Mouse (Mus musculus) heart, embryonic 15.5 days (tissue): Measurements from ENCODE around the gene Spns2. TPM values are rescaled to one million over a fixed set of nuclear protein-coding genes. Genes with fewer than 3 reads are reported as not detected.
A peak's percentile ranks its signal among the peaks of the same experiment; 100 is the strongest.
"Not testable (repeated sequence)": the region's sequence is repeated elsewhere in the genome, so short reads cannot be mapped to it uniquely, and the experiment has no call there.

ENCODE experiments used
- ATAC-seq: fragments of 200-750 bp; cut with Nextera tagmentation; replicated peaks from 2 replicates; pipeline ENCODE4 v1.8.0; 2017; ENCODE audit warnings: low read depth, moderate TSS enrichment; ENCODE audit not compliant: insufficient number of reproducible peaks, insufficient read depth, low FRiP score
- H3K27ac ChIP-seq: fragments of 300-500 bp; sonication (generic); 2 replicates; pipeline ENCODE4 v1.5.1; 2015; ENCODE audit warnings: mild to moderate bottlenecking, inconsistent platforms
- H3K27me3 ChIP-seq: fragments of 300-500 bp; sonication (generic); 2 replicates; pipeline ENCODE4 v1.6.1; 2015; ENCODE audit warnings: inconsistent platforms
- H3K36me3 ChIP-seq: fragments of 300-500 bp; sonication (generic); 2 replicates; pipeline ENCODE4 v1.6.1; 2015; ENCODE audit warnings: mild to moderate bottlenecking, inconsistent platforms
- H3K4me1 ChIP-seq: fragments of 300-500 bp; sonication (generic); replicated peaks from 2 replicates; pipeline ENCODE4 v1.6.1; 2015; ENCODE audit warnings: inconsistent platforms
- H3K4me2 ChIP-seq: fragments of 300-500 bp; sonication (generic); 2 replicates; pipeline ENCODE4 v1.6.1; 2015; ENCODE audit warnings: inconsistent platforms, mild to moderate bottlenecking, moderate library complexity
- H3K4me3 ChIP-seq: fragments of 300-500 bp; sonication (generic); 2 replicates; pipeline ENCODE4 v1.5.1; 2015; ENCODE audit warnings: mild to moderate bottlenecking, inconsistent platforms
- H3K9ac ChIP-seq: fragments of 300-500 bp; sonication (generic); 2 replicates; pipeline ENCODE4 v1.6.1; 2015; ENCODE audit warnings: mild to moderate bottlenecking, inconsistent platforms
- H3K9me3 ChIP-seq: fragments of 300-500 bp; sonication (generic); replicated peaks from 2 replicates; pipeline ENCODE4 v1.6.1; 2016; ENCODE audit warnings: inconsistent platforms
- WGBS: fragments of 180-500 bp; shearing (Covaris S2); methylation state at CpG from one replicate; pipeline ENCODE4 v1.1.7; 2015; ENCODE audit warnings: mixed read lengths; 5-methylcytosine and 5-hydroxymethylcytosine counted together
- polyA plus RNA-seq: library from polyadenylated mRNA; unstranded; fragments of >200 nt; fragmentation: Nextera tagmentation; extraction: Ambion mirVana; gene quantifications from 2 replicates; pipeline ENCODE4 v1.2.1, GENCODE M21; 2015

Gene Spns2
- polyA plus RNA-seq, 1 experiment from 2014 or later = 2.8 TPM

- no peak for ATAC-seq
- Histone ChIP-seq H3K27me3 (no peaks in the 10 kb centered on the region), H3K4me3 (no peak overlapping the region), H3K9ac (no peak overlapping the region), H3K4me2 (no peak overlapping the region), H3K4me1 (peaks cover 8% of the 10 kb centered on the region), H3K36me3 (peaks cover 45% of the 10 kb centered on the region), H3K9me3 (no peaks in the 10 kb centered on the region), H3K27ac (0 out of 2 replicates have a peak overlapping the region, but pooled peaks have one; percentile 16)
- 57% methylated on average over 15 of the region's 15 CpGs for WGBS
Measured at GRCm38 (mm10) chr11:72453105-72453953, 36.4 kb downstream of the Spns2 start.

GRCm38 (mm10) chr11:72452140-72452665 lies 37.5 kb downstream of the Spns2 start:
- H3K9ac ChIP-seq = no peak overlapping the region
- H3K4me1 ChIP-seq = no peaks in the 10 kb centered on the region
- H3K9me3 ChIP-seq = no peaks in the 10 kb centered on the region
- peaks cover 56% of the 10 kb centered on the region for H3K36me3 ChIP-seq
- no peaks in the 10 kb centered on the region for H3K27me3 ChIP-seq
- 79% methylated on average over 3 of the region's 3 CpGs for WGBS
- H3K4me2 ChIP-seq = no peak overlapping the region
- H3K4me3 ChIP-seq = no peak overlapping the region
- H3K27ac ChIP-seq = no peak overlapping the region
- ATAC-seq = no peak

- Histone ChIP-seq H3K27ac (no peak overlapping the region), H3K4me3 (no peak overlapping the region), H3K27me3 (no peaks in the 10 kb centered on the region), H3K4me2 (no peak overlapping the region), H3K4me1 (peaks cover 2% of the 10 kb centered on the region; the same call in 1 of the 2 replicates), H3K36me3 (peaks cover 99% of the 10 kb centered on the region), H3K9me3 (no peaks in the 10 kb centered on the region), H3K9ac (no peak overlapping the region)
- no peak for ATAC-seq
- 67% methylated on average over 8 of the region's 8 CpGs for WGBS
Measured at GRCm38 (mm10) chr11:72447475-72447874, 42.2 kb downstream of the Spns2 start.

GRCm38 (mm10) chr11:72446311-72447105 lies 43.2 kb downstream of the Spns2 start:
- Histone ChIP-seq H3K27ac (no peak overlapping the region), H3K4me3 (no peak overlapping the region), H3K9ac (no peak overlapping the region), H3K9me3 (no peaks in the 10 kb centered on the region), H3K4me2 (no peak overlapping the region), H3K36me3 (peaks cover 93% of the 10 kb centered on the region), H3K4me1 (peaks cover 12% of the 10 kb centered on the region), H3K27me3 (no peaks in the 10 kb centered on the region)
- WGBS = 86% methylated on average over 6 of the region's 6 CpGs
- ATAC-seq = no peak

- WGBS = under 1% methylated on average over 46 of the region's 46 CpGs
- Histone ChIP-seq H3K36me3 (peaks cover 39% of the 10 kb centered on the region), H3K9me3 (no peaks in the 10 kb centered on the region), H3K4me3 (peak within 1 kb of the TSS; percentile 87), H3K9ac (peak within 1 kb of the TSS; percentile 81), H3K4me2 (peak within 1 kb of the TSS; percentile 95), H3K27me3 (no peaks in the 10 kb centered on the region), H3K27ac (peak within 1 kb of the TSS; percentile 85), H3K4me1 (peaks cover 16% of the 10 kb centered on the region)
- peak; percentile 92 for ATAC-seq
Measured at GRCm38 (mm10) chr11:72440965-72441664, 48.6 kb downstream of the Spns2 start, which contains the start of gene Mybbp1a. Gene Mybbp1a (plus strand): TSS chr11:72441355.

GRCm38 (mm10) chr11:72440597-72440964 lies 49.1 kb downstream of the Spns2 start:
- not testable (repeated sequence) for H3K9me3 ChIP-seq, H3K27me3 ChIP-seq, ATAC-seq
- Histone ChIP-seq H3K4me3 (peak overlapping the region; percentile 87), H3K4me2 (peak overlapping the region; percentile 95), H3K4me1 (peaks cover 21% of the 10 kb centered on the region), H3K36me3 (peaks cover 34% of the 10 kb centered on the region), H3K9ac (peak overlapping the region; percentile 81), H3K27ac (peak overlapping the region; percentile 85)
- 33% methylated on average over 6 of the region's 6 CpGs for WGBS

GRCm38 (mm10) chr11:72438411-72438810 lies 51.3 kb downstream of the Spns2 start:
- Histone ChIP-seq H3K4me2 (no peak overlapping the region), H3K9me3 (no peaks in the 10 kb centered on the region), H3K9ac (no peak overlapping the region), H3K4me1 (peaks cover 28% of the 10 kb centered on the region), H3K27me3 (no peaks in the 10 kb centered on the region), H3K36me3 (peaks cover 12% of the 10 kb centered on the region), H3K27ac (no peak overlapping the region), H3K4me3 (no peak overlapping the region)
- 61% methylated on average over 4 of the region's 4 CpGs for WGBS
- no peak for ATAC-seq

- H3K36me3 ChIP-seq = no peaks in the 10 kb centered on the region
Measured at GRCm38 (mm10) chr11:72436756-72437650, 52.7 kb downstream of the Spns2 start.

GRCm38 (mm10) chr11:72436271-72436670 lies 53.4 kb downstream of the Spns2 start:
- Histone ChIP-seq H3K27me3 (no peaks in the 10 kb centered on the region), H3K9ac (no peak overlapping the region), H3K4me1 (peaks cover 16% of the 10 kb centered on the region), H3K4me3 (no peak overlapping the region), H3K4me2 (no peak overlapping the region), H3K27ac (no peak overlapping the region), H3K9me3 (no peaks in the 10 kb centered on the region), H3K36me3 (no peaks in the 10 kb centered on the region)
- WGBS = 66% methylated on average over 5 of the region's 5 CpGs
- no peak for ATAC-seq

More at GRCm38 (mm10) chr11:72436756-72437650, 52.7 kb downstream of the Spns2 start:
- H3K4me2 ChIP-seq = no peak overlapping the region
- peaks cover 21% of the 10 kb centered on the region for H3K4me1 ChIP-seq
- ATAC-seq = no peak
- no peaks in the 10 kb centered on the region for H3K27me3 ChIP-seq
- no peak overlapping the region for H3K27ac ChIP-seq
- H3K4me3 ChIP-seq = no peak overlapping the region
- WGBS = 77% methylated on average over 16 of the region's 16 CpGs
- no peak overlapping the region for H3K9ac ChIP-seq
- H3K9me3 ChIP-seq = no peaks in the 10 kb centered on the region

GRCm38 (mm10) chr11:72435694-72436045 lies 54.0 kb downstream of the Spns2 start:
- Histone ChIP-seq H3K4me3 (no peak overlapping the region), H3K36me3 (no peaks in the 10 kb centered on the region), H3K4me2 (no peak overlapping the region), H3K27ac (no peak overlapping the region), H3K4me1 (peaks cover 16% of the 10 kb centered on the region), H3K9ac (0 out of 2 replicates have a peak overlapping the region, but pooled peaks have one; percentile 6), H3K9me3 (no peaks in the 10 kb centered on the region), H3K27me3 (no peaks in the 10 kb centered on the region)
- ATAC-seq = 0 out of 2 replicates have a peak, but pooled peaks have one; percentile 24
- 23% methylated on average over 2 of the region's 2 CpGs for WGBS
